Mouse (Mus musculus) kidney, postnatal 0 days (tissue): ENCODE measurements around the gene Cldn11. TPM values are rescaled to one million over a fixed set of nuclear protein-coding genes. Genes with fewer than 3 reads are reported as not detected.
"Not testable (repeated sequence)": the region's sequence is repeated elsewhere in the genome, so short reads cannot be mapped to it uniquely, and the experiment has no call there.

Experiments used
- ATAC-seq: fragments of 200-750 bp; cut with Nextera tagmentation; replicated peaks from 2 replicates; pipeline ENCODE4 v1.8.0; 2017; ENCODE audit warnings: low read depth, moderate number of reproducible peaks, moderate TSS enrichment, moderate library complexity; ENCODE audit not compliant: low FRiP score
- DNase-seq: peaks from one replicate; pipeline ENCODE4 v3.0.0-alpha.2; 2016; ENCODE audit warnings: low spot score
- H3K27ac ChIP-seq: fragments of 300-500 bp; sonication (generic); 2 replicates; pipeline ENCODE4 v1.5.1; 2014; ENCODE audit warnings: mild to moderate bottlenecking
- H3K27me3 ChIP-seq: fragments of 300-500 bp; sonication (generic); 2 replicates; pipeline ENCODE4 v1.6.1; 2014; ENCODE audit warnings: low read length, mixed read lengths; ENCODE audit not compliant: insufficient read depth
- H3K36me3 ChIP-seq: fragments of 300-500 bp; sonication (generic); 2 replicates; pipeline ENCODE4 v1.6.1; 2014; ENCODE audit warnings: low read length, mixed read lengths; ENCODE audit not compliant: insufficient read depth
- H3K4me1 ChIP-seq: fragments of 300-500 bp; sonication (generic); replicated peaks from 2 replicates; pipeline ENCODE4 v1.6.1; 2014; ENCODE audit warnings: antibody characterized with exemption, low read length, mixed read lengths; ENCODE audit not compliant: insufficient read depth
- H3K4me2 ChIP-seq: fragments of 300-500 bp; sonication (generic); 2 replicates; pipeline ENCODE4 v1.6.1; 2014; ENCODE audit warnings: mild to moderate bottlenecking, low read length, moderate library complexity, mixed read lengths
- H3K4me3 ChIP-seq: fragments of 300-500 bp; sonication (generic); replicated peaks from 2 replicates; pipeline ENCODE4 v1.5.1; 2014; ENCODE audit warnings: low read depth, low read length
- H3K9ac ChIP-seq: fragments of 300-500 bp; sonication (generic); 2 replicates; pipeline ENCODE4 v1.6.1; 2014; ENCODE audit warnings: low read depth, low read length
- H3K9me3 ChIP-seq: fragments of 300-500 bp; sonication (generic); replicated peaks from 2 replicates; pipeline ENCODE4 v1.6.1; 2016; ENCODE audit warnings: low read length, inconsistent platforms, mixed read lengths
- CTCF ChIP-seq: IDR thresholded peaks from 2 replicates; pipeline ENCODE4 v1.5.1; 2016; ENCODE audit warnings: antibody characterized with exemption, low read depth, mild to moderate bottlenecking, moderate library complexity
- WGBS: fragments of 180-500 bp; shearing (Covaris S2); extraction: QIAGEN DNeasy Blood & Tissue Kit; methylation state at CpG from one replicate; pipeline ENCODE4 v1.1.7; 2014; 5-methylcytosine and 5-hydroxymethylcytosine counted together
- polyA plus RNA-seq: library from polyadenylated mRNA; unstranded; fragments of >200 nt; fragmentation: Nextera tagmentation; extraction: Ambion mirVana; gene quantifications from 2 replicates; pipeline ENCODE4 v1.2.1, GENCODE M21; 2015

Gene Cldn11
- polyA plus RNA-seq, 1 experiment from 2014 or later: 61.6 TPM

DNA sequence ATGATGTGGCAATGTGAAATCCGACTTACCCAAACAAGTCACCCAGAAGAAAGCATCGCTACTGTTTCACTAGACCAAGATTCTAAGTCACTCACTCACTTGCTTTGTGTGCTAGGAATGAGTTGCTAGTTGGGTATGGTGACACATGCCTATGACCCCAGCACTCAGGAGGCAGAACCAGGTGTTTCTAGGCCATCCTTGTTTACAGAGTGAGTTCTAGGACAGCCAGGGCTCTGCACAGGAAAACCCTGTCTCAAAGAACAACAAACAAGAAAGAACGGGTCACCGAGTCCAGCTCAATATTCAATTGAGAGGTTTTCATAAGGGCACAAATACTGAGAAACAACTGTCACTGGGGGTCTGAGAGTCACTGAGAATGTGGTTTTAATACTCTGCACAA lies 26.6 kb upstream of the Cldn11 start:
- H3K9ac ChIP-seq: no peak overlapping the region
- H3K4me1 ChIP-seq: no peaks in the 10 kb centered on the region
- no peak overlapping the region for H3K4me2 ChIP-seq
- no peak for TF ChIP-seq CTCF
- DNase-seq (no peak), ATAC-seq (no peak)
- H3K4me3 ChIP-seq: no peak overlapping the region
- peaks cover 9% of the 10 kb centered on the region; the same call in 1 of the 2 replicates for H3K36me3 ChIP-seq
- no peaks in the 10 kb centered on the region for H3K27me3 ChIP-seq
- H3K9me3 ChIP-seq: no peaks in the 10 kb centered on the region
- 88% methylated on average over 4 of the region's 4 CpGs for WGBS
- no peak overlapping the region for H3K27ac ChIP-seq

DNA sequence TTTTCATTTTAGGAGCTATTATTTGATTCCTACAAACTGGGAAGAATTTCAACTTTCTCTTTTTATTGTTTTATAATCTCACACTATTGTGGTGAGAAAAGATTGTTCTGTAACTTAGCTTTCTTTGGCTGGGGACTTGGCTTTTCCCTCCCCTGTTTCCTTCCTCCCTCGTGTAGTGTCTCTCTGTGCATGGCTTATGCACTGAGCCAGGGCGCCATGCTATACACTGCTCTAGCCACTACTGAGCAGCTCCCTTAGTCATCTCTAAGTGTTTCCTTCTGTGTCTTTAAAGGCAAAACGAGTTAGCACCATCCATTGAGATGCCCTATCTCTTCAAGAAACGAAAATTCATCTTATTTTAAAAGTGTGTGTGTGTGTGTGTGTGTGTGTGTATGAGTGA lies 23.4 kb upstream of the Cldn11 start:
- DNase-seq (no peak), ATAC-seq (no peak)
- Histone ChIP-seq H3K9ac (no peak overlapping the region), H3K27me3 (no peaks in the 10 kb centered on the region), H3K4me1 (no peaks in the 10 kb centered on the region), H3K27ac (no peak overlapping the region; the same call in 1 of the 2 replicates), H3K9me3 (no peaks in the 10 kb centered on the region), H3K36me3 (no peaks in the 10 kb centered on the region), H3K4me3 (no peak overlapping the region), H3K4me2 (no peak overlapping the region)
- 52% methylated on average over 4 of the region's 4 CpGs for WGBS
- no peak for TF ChIP-seq CTCF

DNA sequence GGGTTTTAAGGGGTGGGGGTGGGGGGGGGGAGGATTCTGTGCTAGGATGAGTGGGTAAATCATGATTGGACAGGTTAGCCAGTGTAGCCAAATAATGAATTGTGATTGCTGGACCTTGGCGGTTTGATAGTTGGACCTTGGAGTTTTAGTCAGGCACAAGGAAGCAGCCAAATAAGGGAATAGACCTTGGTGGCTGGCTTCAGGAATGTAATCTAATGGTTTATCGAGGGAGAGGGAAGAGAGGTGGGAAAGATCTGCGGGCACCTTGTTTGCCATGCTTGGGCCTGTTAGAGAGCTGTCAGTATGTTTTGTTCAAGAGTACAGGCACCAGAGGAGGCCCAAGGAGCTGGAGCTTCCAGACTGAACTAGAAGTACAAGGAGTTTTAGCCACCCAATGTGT lies 22.9 kb upstream of the Cldn11 start:
- Histone ChIP-seq H3K4me3 (no peak overlapping the region), H3K27me3 (no peaks in the 10 kb centered on the region), H3K36me3 (no peaks in the 10 kb centered on the region), H3K4me2 (no peak overlapping the region), H3K9me3 (no peaks in the 10 kb centered on the region), H3K27ac (peak overlapping the region; percentile 70; the same call in 1 of the 2 replicates), H3K9ac (no peak overlapping the region), H3K4me1 (no peaks in the 10 kb centered on the region)
- WGBS: 62% methylated on average over 3 of the region's 3 CpGs
- no peak for TF ChIP-seq CTCF
- DNase-seq (no peak), ATAC-seq (peak; percentile 74)

DNA sequence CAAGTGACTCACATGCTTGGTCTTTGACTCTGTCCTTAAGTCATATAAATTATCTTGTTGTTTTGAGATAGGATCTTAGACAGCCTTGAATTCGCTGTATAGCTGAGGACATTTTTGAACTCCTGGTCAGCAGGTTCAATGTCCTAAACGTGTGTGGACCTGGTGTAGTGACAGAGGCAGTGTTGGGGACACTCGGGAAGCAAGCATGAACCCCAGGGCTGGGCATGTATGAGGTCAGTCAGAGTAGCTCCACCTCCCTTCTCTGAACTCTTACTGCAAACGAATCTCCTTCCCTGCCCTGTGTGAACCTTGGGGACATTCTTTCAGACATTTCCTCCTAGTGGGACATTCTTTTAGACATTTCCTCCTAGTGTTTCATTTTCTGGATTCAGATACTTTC lies 20.0 kb upstream of the Cldn11 start:
- Histone ChIP-seq H3K9ac (no peak overlapping the region), H3K4me3 (no peak overlapping the region), H3K9me3 (no peaks in the 10 kb centered on the region), H3K4me2 (no peak overlapping the region), H3K27me3 (no peaks in the 10 kb centered on the region), H3K36me3 (no peaks in the 10 kb centered on the region), H3K4me1 (no peaks in the 10 kb centered on the region), H3K27ac (no peak overlapping the region)
- DNase-seq (no peak), ATAC-seq (no peak)
- no peak for TF ChIP-seq CTCF
- WGBS: 19% methylated on average over 4 of the region's 4 CpGs

DNA sequence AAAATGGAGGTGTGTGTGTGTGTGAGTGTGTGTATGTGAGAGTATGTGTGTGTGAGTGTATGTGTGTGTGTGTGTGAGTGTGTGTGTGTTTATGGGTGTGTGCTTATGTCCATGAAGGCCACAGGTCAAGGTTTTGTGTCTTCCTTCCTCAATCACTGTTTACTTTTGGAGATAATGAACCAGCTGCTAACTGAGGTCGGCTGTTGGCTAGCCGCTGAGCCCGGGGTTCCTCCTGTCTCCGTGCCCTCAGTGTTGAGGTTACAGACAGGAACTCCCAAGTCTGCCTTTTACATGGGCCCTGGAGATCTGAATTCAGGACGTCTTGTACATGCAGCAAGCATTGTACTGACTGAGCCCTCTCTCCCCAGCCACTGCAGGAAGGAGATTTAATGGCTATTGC lies 16.1 kb upstream of the Cldn11 start:
- no peak for DNase-seq
- no peak overlapping the region for H3K27ac ChIP-seq
- WGBS: 30% methylated on average over 5 of the region's 5 CpGs
- H3K9me3 ChIP-seq: no peaks in the 10 kb centered on the region
- H3K9ac ChIP-seq: no peak overlapping the region
- no peaks in the 10 kb centered on the region for H3K36me3 ChIP-seq
- no peak overlapping the region for H3K4me2 ChIP-seq
- no peaks in the 10 kb centered on the region for H3K4me1 ChIP-seq
- H3K4me3 ChIP-seq: no peak overlapping the region
- no peak for TF ChIP-seq CTCF
- H3K27me3 ChIP-seq: no peaks in the 10 kb centered on the region
- ATAC-seq: no peak

DNA sequence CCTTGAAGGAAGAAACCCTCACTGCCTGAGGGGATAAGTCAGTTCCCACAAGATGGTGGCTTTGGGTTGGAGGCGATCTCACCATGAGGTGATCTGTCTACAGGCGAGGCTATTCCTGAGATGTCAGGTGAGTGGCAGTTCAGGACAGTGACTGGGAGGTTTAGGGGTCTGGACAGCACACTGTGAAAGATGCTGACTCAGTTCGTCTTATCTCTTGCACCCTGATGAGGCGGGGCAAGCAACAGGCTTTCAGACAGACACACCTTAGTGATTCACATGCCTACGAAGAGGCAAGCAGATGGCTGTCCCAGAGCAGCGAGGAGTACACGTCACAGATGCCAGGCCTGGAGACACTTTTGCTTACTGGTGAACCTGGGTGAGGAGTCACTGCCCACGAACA lies 15.5 kb upstream of the Cldn11 start:
- no peak for TF ChIP-seq CTCF
- Histone ChIP-seq H3K4me1 (no peaks in the 10 kb centered on the region), H3K36me3 (no peaks in the 10 kb centered on the region), H3K9ac (no peak overlapping the region), H3K4me2 (no peak overlapping the region), H3K4me3 (no peak overlapping the region), H3K27me3 (no peaks in the 10 kb centered on the region), H3K9me3 (no peaks in the 10 kb centered on the region), H3K27ac (no peak overlapping the region)
- DNase-seq (no peak), ATAC-seq (no peak)
- 79% methylated on average over 8 of the region's 8 CpGs for WGBS

DNA sequence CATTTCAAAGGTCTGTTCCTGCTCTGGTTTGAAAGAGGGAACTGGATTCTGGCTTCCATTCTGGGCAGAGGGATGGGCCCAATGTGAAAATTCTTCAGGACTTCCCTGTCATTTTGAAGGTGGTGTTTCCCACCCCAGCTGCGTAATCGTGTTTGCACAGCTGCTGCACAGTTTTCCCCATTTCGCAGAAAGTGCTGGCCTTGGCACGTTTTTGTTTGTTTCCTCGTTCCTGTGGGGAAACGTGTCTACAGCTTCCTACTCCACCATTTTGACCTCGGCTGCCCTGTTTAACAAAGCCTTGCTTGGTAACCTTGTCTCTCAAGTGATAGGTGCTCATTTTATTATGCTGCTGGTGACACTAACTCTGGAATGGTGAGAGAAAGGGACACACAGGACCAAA lies 15.0 kb upstream of the Cldn11 start:
- Histone ChIP-seq H3K4me3 (no peak overlapping the region), H3K27ac (no peak overlapping the region), H3K4me1 (no peaks in the 10 kb centered on the region), H3K9me3 (no peaks in the 10 kb centered on the region), H3K36me3 (no peaks in the 10 kb centered on the region), H3K4me2 (no peak overlapping the region), H3K27me3 (no peaks in the 10 kb centered on the region), H3K9ac (no peak overlapping the region)
- 29% methylated on average over 7 of the region's 7 CpGs for WGBS
- TF ChIP-seq CTCF: no peak
- DNase-seq: no peak
- ATAC-seq: no peak

DNA sequence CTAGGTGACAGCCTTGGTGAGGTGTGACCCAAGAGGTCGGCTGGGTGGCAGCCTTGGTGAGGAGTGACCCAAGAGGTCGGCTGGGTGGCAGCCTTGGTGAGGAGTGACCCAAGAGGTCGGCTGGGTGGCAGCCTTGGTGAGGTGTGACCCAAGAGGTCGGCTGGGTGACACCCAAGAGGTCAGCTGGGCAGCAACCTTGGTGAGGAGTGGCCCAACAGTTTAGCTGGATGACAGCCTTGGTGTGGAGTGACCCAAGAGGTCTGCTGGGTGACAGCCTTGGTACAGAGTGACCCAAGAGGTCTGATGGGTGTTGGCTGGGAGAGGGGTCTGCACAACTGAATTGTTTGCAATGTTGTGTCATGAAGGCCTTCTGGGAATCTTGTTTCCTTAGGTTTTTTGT lies 13.1 kb upstream of the Cldn11 start:
- H3K4me2 ChIP-seq, DNase-seq, H3K4me3 ChIP-seq, H3K9me3 ChIP-seq, H3K4me1 ChIP-seq, H3K9ac ChIP-seq, ATAC-seq, H3K36me3 ChIP-seq, H3K27me3 ChIP-seq, H3K27ac ChIP-seq: not testable (repeated sequence)
- WGBS: 58% methylated on average over 4 of the region's 4 CpGs
